Mouse (Mus musculus) thymus, postnatal 36 days (tissue): ENCODE measurements around the gene Nrg4.
A peak's percentile ranks its signal among the peaks of the same experiment; 100 is the strongest.
"Not testable (repeated sequence)": the region's sequence is repeated elsewhere in the genome, so short reads cannot be mapped to it uniquely, and the experiment has no call there.

ENCODE experiments used
- DNase-seq, 2 experiments: peaks; one replicate each; pipeline ENCODE4 v3.0.0; 2022; ENCODE audit warnings: mixed read lengths in 2 of 2

The Nrg4 gene

GRCm38 (mm10) chr9:55248465-55248864, 78.2 kb downstream of the Nrg4 start:
- DNase-seq = no peak

GRCm38 (mm10) chr9:55246918-55247317, 79.7 kb downstream of the Nrg4 start:
- DNase-seq = no peak

GRCm38 (mm10) chr9:55246440-55246839, 80.2 kb downstream of the Nrg4 start:
- no peak for DNase-seq

GRCm38 (mm10) chr9:55245057-55245750, 81.4 kb downstream of the Nrg4 start:
- not testable (repeated sequence) for DNase-seq

- no peak for DNase-seq
These were observed 82.6 kb downstream of the Nrg4 start for GRCm38 (mm10) chr9:55244079-55244478.

GRCm38 (mm10) chr9:55243280-55243679, 83.4 kb downstream of the Nrg4 start:
- DNase-seq = no peak

GRCm38 (mm10) chr9:55241863-55242685, 84.6 kb downstream of the Nrg4 start:
- DNase-seq = peak; percentile 33 to 39

- no peak for DNase-seq
These were observed 85.8 kb downstream of the Nrg4 start for GRCm38 (mm10) chr9:55240852-55241251.

GRCm38 (mm10) chr9:55236235-55237165, 90.1 kb downstream of the Nrg4 start:
- DNase-seq = no peak

GRCm38 (mm10) chr9:55233076-55233475, 93.6 kb downstream of the Nrg4 start:
- not testable (repeated sequence) for DNase-seq

GRCm38 (mm10) chr9:55232586-55232985, 94.1 kb downstream of the Nrg4 start:
- DNase-seq = no peak

GRCm38 (mm10) chr9:55232110-55232509, 94.5 kb downstream of the Nrg4 start:
- no peak for DNase-seq

GRCm38 (mm10) chr9:55231544-55231943, 95.1 kb downstream of the Nrg4 start:
- DNase-seq = no peak

- no peak for DNase-seq
These were observed 97.6 kb downstream of the Nrg4 start for GRCm38 (mm10) chr9:55229010-55229409.

GRCm38 (mm10) chr9:55228149-55228548, 98.5 kb downstream of the Nrg4 start:
- DNase-seq = no peak

GRCm38 (mm10) chr9:55226251-55226650, 100.4 kb downstream of the Nrg4 start:
- no peak for DNase-seq

- no peak for DNase-seq
These were observed 101.4 kb downstream of the Nrg4 start for GRCm38 (mm10) chr9:55225165-55225737.

- no peak for DNase-seq
These were observed 109.3 kb downstream of the Nrg4 start for GRCm38 (mm10) chr9:55217381-55217780.

- no peak for DNase-seq
These were observed 110.6 kb downstream of the Nrg4 start for GRCm38 (mm10) chr9:55216078-55216477.

GRCm38 (mm10) chr9:55215648-55216047, 111.0 kb downstream of the Nrg4 start:
- no peak for DNase-seq

- DNase-seq = no peak
These were observed 111.6 kb downstream of the Nrg4 start for GRCm38 (mm10) chr9:55215056-55215455.

GRCm38 (mm10) chr9:55213396-55213795, 113.2 kb downstream of the Nrg4 start:
- DNase-seq = no peak

- no peak for DNase-seq
These were observed 115.0 kb downstream of the Nrg4 start for GRCm38 (mm10) chr9:55211611-55212010.
